Mouse (Mus musculus): ENCODE results near the gene Enthd1.
"Not testable (repeated sequence)": the region's sequence is repeated elsewhere in the genome, so short reads cannot be mapped to it uniquely, and the experiment has no call there.

Enthd1 gene

DNA sequence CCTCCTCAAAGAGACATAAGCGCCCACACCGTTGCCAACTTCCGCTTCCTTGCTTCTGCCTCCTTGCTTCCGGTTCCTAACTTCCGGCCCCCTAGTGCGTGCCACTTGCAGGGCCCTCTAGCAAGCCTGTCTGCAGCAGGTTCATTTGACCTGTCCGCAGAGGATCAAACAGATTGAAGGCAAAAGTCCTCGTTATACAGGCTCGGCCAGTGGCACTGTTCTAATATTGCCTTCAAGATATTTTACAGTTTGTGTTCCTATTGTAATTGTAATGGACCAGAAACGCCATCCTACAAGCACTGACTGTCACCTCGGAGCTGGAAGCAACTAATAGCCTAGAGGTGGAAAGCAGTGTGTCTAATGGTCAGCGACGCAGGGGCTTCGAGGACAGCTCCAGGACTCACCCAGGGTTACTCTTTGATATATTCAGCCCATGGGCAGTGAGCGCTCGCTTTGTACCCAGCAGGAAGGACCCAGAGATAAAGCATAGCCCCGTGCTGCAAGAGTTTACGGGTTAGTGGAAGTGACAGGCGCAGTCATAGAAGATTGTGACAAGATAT is at the start of gene Enthd1:
Enthd1 (minus strand) TSS at position 51 of the 560 bp plus-strand sequence.
- no peak for DNase-seq (ENCODE audit: low spot score)

DNA sequence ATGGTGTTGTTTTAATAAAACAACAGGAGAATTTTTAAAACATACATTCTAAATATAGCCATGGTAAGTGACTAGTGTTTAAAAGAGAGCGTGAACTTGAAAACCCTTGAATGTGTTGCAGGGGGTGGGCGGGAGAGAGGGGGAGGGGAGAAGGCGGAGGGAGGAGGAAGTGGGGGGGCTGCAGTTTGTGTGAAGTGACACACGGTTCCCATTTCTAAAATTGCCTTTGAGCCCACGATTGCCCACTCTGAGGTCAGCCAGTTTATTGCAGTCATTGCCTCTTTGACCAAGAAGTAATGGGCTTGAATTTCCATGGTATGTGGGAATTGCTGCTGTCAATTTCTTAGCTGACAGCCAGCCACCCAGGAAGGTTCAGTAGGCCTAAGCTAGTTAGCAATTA is 48.9 kb upstream of the Enthd1 start:
- DNase-seq (ENCODE audit: low spot score): no peak

DNA sequence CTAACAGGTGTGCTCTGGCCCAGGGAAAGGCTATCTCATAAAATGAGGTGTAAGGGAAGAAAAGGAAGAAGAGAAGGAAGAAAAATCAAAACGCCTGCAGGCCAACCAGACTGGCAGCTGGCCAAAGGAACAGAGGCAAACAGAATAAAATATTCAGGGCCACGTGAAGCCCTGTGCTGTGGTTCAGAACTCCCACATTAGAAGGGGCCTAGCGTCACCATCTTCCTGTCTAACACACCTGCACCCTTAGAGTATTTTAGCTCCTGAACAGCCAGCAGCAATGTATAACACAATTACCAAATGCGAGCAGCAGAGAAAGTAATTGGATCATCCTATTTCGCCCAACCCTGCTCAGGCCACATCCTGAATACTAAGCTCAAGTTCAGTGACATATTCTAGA is 46.5 kb upstream of the Enthd1 start:
- DNase-seq (ENCODE audit: low spot score): no peak

DNA sequence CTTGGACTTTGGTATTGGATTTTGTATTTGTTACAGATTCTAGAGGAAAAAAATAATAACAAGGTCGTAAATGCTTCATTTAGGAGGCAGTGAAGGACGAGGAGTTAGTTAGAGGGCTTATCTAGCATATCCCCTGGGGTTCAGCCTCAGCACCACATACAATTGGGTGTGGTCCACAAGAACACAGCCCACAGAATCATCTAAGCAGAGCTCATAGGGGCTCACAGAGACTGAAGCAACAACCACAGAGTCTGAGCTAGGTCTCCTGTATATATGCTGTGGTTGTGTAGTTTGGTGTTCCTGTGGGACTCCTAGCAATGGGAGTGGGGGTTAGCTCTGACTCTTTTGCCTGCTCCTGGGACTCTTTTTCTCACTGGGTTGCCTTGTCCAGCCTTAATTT is 45.4 kb upstream of the Enthd1 start:
- no peak for DNase-seq (ENCODE audit: low spot score)

DNA sequence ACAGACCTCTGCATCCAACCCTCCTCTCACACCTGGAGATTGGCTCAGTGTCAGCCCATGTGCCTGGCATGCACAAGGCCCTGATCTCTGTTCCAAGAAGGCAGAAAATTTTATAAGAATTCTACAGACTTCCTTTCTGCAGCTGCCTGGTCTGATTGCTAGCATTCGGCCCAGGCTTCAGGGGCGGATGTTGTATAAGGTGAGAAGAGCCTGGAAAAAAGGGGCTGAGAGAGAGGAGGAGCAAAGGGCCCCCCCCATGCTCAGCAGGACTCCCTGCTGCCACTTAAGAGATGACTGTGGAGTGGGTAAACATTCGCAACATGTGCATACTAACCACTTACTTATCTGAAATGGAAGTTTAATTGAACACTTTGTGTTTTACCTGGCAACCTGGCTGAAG is 43.0 kb upstream of the Enthd1 start:
- DNase-seq (ENCODE audit: low spot score): no peak

DNA sequence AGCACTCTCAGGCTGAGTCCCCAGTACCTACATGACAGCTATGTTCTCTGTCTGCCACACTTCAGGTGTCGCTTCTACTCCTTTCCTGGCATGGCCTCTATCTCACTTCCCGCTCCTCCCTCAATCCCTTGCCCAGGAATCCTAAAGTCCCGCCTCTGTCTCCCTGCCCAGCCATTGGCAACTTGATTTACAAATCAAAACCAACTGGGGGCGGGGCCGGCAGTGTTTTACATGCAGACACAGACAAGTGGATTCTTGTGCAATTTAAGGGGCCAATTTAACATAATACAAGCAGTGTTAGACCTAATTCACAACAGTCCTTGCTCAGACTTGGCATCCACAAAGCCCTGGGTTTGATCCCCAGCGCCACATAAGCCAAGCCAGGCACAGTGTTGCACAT is 39.1 kb upstream of the Enthd1 start:
- no peak for DNase-seq (ENCODE audit: low spot score)

DNA sequence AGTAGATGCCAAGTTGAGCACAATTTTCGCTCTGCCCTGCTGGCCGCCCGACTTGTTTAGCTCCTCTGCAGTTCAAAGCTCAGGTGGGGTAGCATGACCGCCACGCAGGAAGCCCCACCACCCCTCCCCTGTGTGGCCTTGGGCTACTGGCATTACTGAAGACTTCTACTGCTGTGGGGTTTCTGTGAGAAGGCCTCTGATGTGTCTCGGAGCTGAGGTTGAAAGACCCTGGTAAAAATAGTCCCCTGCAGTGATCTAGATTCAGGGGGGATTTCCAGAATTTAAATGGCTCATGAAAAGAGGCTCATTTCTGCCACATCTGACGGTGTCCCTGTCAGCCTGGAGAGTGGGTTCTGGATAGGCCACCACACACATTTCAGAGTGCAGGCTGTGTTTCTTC is 37.5 kb upstream of the Enthd1 start:
- DNase-seq (ENCODE audit: low spot score): no peak

DNA sequence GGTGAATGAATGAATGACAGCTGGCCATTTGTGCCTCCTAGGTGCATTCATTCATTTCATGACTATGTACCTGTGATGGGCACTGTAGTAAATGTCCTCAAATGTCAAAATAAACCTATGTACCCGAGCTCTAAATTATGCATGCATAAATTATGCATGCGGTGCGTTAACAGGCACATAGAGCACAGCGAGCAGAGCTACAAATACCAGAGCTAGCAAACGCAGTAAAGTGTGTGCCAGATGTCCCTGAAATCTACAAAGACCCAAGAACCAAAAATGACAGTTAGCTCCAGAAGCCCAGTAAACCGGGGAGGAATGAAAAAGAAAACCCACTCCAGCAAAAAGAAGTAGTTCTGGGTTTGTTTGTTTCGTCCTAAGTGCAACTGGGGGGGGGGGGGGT is 36.5 kb upstream of the Enthd1 start:
- DNase-seq (ENCODE audit: low spot score): no peak

DNA sequence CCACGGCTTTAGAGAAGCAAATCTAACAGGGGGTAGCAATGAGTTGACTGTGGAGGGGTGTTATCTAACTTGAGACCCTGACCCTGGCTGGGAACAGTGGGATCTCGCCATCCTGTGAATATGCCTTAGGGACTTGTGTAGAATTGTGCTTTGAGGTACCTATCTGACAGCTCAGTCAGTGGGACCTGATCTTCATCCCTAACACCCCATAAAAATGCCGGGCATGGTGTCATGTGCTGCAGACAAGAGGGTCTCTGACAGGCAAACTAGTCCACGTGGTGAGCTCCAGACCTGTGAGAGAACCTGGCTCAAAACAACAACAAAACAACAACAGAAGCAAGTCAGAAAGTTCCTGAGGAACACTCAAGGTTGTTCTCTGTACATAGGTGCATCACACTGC is 34.9 kb upstream of the Enthd1 start:
- no peak for DNase-seq (ENCODE audit: low spot score)

DNA sequence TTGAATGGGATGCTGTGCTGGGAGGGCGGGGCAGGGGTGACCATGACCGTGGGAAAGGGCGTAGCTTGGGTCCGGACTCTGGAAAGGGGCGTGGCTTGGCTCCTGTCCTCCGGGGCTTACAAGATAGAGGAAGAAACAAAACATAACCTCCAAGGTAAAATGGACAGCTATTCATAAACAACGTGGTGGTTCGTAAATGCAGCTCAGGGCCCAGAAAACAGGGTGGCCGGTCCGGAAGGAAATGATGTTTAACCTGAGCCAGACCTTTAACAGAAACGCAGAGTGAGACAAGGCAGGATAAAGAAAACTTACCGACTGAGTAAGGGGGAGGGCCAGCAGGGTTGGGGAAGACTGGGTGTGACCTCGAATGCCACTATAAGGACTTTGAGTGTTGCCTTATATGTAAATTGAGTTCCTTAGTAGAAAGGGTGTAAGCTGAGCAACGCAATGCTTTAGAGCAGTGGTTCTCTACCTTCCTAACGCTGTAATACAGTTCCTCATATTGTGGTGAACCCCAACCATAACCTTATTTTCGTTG is 34.3 kb upstream of the Enthd1 start:
- DNase-seq (ENCODE audit: low spot score): peak; percentile 64

DNA sequence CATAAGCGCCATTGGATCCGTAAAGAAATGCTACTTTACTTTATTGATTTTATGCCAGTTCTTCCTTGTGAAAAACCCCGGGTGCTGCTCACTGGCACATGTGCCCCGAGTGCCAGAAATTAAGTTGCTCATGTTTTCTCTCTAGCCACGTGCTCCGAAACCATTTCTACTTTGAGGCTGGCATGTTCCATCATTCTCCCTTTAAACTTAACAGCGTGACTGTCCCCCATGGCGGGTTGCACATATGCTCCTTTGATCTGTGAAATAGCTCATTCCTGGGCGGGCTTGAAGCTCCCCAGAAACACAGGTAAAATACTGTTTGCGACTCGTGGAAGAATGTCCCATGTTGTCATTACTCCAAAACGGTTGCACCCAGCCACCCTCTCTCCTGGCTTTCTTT is 33.8 kb upstream of the Enthd1 start:
- DNase-seq (ENCODE audit: low spot score): no peak

DNA sequence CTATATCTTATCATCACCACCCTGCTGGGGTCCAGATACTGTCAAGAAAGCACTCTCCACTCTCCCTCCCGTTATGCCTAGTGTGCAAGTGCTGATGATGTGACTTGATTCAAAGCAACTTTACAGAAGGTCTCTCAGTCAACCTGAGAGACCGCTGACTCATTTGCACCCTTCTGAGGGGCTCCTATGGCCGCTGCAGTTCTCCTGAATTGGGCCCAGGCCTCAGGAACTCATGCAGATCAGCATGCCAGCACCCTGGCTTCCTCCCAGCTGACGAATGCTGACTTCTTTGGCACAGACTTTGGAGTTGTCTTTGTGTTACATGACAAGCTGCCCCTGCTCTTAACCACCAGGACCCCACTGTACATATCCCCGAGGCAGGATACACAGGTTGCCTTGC is 28.9 kb upstream of the Enthd1 start:
- no peak for DNase-seq (ENCODE audit: low spot score)

DNA sequence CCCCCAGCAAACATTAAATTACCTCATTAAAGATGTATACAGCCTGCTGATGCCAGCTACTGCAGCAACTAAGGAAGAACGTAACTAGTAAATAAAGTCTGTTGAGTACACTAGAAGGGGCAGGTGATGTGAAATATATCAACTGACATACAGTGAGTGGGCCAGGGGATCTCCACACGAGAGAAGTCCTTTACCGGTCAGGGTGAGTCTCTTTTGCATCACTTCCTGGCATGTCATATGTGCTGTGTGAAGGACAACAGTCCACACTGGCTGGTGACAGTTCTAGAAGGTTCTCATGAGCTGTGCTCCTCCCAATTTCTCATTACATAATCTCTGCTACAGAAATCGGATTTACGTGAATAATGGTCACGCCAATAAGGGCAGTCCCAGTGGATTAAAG is 27.8 kb upstream of the Enthd1 start:
- DNase-seq (ENCODE audit: low spot score): no peak

DNA sequence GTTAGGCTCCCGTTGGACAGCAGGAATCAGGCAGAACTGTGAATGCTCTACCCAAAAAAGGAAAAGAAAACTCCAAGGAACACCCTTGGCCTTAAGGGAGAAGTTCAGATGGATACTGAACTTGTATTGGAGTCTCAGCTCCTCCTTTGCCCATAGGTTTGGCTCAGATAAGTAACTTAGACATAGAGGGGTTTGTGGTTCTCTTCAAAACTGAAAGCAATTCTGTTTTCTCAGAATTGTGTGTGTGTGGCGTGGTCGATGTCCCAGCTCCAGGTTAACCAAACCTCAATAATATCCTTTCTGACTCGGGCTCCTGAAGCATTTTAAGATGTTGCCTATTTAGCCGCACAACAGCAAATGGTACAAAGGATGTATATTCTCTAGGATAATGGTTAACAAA is 25.7 kb upstream of the Enthd1 start:
- no peak for DNase-seq (ENCODE audit: low spot score)

DNA sequence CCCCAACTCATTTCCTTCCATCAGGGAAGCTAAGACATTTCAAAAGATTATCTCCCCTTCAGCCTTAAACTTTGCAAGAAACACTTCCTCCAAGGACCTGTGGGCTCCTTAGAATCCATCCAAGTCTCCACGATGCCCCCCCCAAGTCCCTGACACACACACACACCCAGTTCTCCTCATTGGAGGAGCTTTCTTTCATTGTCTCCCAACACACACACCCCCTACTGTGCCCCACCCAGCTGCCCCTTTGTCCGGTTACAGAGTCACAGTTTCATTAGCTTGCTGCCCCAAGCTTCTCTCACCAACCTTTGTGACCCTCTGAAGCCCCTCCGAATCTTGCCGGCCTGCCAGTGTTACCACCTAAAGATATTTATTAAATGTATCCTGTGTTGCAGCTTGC is 21.3 kb upstream of the Enthd1 start:
- DNase-seq (ENCODE audit: low spot score): no peak

DNA sequence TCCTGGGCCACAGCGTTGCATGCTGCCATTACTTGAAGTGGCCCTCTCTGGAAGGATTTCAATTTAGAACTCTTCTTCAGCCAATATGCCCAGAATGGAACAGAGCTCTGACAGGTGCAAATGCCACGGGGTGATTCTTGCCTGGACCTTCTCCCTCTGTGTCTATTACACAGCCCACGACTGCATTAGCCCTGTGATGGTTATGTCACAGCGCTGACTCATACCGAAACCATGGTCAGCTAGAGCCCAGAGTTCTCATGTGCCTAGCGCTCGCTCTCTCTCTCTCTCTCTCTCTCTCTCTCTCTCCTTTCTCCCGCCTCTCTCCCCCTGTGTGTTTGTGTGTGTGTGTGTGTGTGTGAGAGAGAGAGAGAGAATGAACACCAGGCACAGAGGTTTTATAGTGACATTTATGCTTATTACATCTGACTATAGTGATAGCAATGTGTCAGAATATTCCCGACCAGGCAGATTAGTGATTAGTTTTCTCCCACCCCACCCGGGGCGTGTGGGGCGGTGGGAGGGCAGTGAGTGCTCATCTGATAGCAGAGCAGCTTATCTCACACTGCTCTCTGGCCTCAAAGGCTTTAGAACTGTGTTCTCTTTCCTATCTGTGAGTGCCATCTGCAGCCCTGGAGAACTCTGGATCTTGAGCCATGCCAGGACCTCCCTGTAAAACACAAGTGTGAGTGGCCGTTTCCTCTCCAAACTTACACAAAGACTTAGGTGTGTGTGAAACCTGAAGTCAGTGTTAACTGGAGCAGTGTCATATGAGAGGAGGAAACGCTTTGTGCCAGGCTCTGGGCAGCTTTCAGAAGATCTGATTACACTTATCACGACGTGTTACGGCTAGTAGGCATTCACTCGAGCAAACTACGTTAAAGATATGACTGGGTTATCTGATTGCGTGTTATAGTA is 17.9 kb upstream of the Enthd1 start:
- no peak for DNase-seq (ENCODE audit: low spot score)

DNA sequence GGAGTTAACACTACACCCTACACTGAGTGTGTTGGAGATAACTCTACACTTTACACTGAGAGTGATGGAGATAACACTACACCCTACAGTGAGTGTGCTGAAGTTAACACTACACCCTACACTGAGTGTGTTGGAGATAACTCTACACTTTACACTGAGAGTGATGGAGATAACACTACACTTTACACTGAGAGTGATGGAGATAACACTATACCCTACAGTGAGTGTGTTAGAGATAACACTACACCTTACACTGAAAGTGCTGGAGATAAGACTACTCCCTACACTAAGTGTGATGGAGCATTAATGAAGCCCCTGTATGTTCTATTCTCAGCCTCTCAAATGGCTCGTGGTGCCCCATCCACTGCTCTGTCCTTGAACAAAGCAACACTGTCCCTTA is 15.6 kb upstream of the Enthd1 start:
- DNase-seq (ENCODE audit: low spot score): not testable (repeated sequence)

DNA sequence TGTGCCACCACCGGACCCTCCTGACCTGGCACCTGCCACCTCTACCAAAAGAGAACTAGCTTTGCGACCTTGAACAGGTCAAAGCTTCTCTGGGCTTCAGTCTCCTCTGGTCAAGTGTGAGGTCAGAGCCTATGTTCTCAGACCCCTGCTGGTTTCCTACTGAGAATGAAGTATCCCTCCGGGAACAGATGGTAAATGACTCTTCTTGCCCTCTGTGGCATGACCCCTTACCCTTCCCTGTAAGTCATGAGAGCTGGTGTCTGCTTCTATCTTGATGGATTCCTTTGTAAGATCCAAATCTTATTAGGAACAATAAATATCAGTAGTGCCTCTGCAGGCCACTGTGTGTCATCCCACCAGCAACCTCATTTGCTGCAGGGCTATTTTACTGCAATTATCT is 14.2 kb upstream of the Enthd1 start:
- DNase-seq (ENCODE audit: low spot score): no peak

DNA sequence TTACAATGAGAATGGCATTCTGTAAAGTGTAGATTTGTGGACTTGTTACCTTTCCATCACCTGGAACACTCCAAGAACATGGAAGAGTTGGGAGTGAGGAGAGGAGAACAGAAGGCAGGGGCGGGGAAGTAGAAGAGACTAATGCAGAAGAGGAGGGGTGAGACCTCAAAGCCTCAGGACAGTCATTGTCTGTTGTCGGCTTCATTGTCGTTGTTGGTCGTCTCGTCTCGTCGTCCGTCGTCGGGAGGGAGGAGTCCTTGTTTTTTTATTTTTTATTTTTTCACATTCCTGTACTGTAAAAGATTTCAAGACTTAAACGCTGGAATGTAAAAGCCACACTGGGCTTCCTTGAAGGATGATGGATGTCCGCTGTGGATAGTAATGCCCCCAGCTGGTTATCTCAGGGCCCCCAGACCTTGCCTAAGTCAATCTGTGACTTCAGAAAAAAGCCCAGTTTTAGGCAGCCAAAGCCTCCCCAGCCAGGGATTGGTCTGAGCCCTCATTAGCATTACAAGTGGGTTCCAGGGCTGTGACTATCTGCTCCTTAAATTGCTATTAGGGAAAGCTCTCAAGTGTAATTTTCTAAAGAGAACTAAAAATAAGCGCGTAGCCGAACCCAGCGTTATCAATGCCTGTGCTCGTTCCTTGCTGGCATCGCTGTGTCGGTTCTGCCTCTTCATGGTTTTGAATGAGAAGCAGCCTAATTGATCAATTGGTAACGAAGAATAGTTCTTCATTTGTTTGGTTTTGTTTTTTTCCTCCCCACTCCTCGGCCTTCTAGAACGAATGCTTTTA is 12.4 kb upstream of the Enthd1 start:
- DNase-seq (ENCODE audit: low spot score): no peak

DNA sequence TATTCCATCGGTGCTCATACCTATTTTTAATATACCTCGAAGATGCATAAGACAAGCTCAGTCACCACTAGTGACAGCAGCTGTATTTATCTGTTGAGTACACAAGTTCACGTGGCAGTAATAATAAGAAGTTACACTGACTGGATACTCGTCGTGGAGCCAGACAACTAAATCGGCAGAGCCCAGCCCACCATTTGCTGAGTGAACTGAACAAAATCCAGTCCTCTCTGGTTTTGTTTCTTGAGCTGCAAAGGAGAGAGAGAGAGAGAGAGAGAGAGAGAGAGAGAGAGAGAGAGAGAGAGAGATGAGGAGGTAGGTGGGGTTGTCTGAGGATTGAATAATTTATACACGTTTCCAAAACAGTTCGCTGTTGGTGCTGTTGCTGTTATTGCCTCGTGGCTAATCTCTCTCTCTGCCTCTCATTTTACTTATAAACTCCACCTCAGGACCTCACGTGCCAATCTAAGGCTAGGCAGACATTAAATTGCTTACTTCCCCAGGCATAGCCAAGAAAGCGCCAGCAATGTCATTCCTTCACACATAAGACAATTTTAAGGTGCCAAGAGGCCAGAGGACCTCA is 11.5 kb upstream of the Enthd1 start:
- no peak for DNase-seq (ENCODE audit: low spot score)

DNA sequence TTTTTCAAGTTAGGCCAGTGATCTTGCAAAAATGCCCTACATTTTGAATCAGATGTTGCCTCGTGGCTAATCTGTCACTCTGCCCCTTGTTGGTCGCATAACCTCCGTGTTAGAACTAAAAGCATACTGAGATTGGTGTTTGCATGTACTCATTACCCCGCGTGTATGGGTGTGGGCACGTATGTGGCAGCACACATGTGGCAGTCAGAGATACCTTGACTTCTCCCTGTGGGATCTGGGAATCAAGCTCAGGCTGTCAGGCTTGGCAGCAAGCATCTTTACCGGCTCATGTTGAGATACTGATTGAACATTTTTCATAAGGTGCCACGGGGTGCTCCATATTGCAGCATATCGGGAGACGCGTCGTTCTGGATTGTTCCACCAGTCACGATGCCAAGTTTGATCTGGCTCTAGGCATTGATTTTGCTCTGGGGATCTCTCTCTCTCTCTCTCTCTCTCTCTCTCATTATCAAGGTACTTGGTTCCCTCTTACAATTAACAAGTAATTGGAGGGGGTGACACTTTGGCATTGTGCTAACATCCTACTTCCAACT is 10.9 kb upstream of the Enthd1 start:
- DNase-seq (ENCODE audit: low spot score): no peak
